Mouse (Mus musculus) left cerebral cortex, adult 11 months (tissue): ENCODE measurements at regions not wholly inside any gene's neighbourhood (a gene's known extent, or its start where the extent isn't known, plus 50 kb on each side); places are given as distances from the start of the nearest gene placed in this dataset.

Experiments used
- DNase-seq: peaks from one replicate; pipeline ENCODE4 v3.0.0; 2022; ENCODE audit warnings: low spot score

GRCm38 (mm10) chr4:25488479-25489069, 207.0 kb upstream of the Ufl1 start:
- DNase-seq: no peak

- no peak for DNase-seq
These were observed 202.0 kb upstream of the Ufl1 start for GRCm38 (mm10) chr4:25483621-25483933.

GRCm38 (mm10) chr4:25482933-25483620, 201.5 kb upstream of the Ufl1 start:
- DNase-seq: no peak

DNA sequence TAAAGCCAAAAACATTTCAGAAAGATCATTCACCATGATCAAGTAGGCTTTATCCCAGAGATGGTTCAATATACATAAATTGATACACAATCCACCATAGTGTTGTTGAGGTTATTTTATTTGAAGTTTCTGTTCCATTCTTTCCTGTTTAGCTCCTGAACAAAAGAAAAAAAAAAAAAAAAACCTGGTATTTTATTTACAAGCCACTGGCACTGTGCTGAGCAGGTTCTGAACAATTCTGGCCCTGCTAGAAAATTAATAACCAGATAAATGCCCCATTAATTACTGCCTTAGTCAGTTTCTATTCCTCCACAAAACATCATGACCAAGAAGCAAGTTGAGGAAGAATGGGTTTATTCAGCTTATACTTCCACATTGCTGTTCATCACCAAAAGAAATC, 191.4 kb upstream of the Ufl1 start:
- no peak for DNase-seq

- DNase-seq: no peak
These were observed 184.9 kb upstream of the Ufl1 start for GRCm38 (mm10) chr4:25466490-25466889.

DNA sequence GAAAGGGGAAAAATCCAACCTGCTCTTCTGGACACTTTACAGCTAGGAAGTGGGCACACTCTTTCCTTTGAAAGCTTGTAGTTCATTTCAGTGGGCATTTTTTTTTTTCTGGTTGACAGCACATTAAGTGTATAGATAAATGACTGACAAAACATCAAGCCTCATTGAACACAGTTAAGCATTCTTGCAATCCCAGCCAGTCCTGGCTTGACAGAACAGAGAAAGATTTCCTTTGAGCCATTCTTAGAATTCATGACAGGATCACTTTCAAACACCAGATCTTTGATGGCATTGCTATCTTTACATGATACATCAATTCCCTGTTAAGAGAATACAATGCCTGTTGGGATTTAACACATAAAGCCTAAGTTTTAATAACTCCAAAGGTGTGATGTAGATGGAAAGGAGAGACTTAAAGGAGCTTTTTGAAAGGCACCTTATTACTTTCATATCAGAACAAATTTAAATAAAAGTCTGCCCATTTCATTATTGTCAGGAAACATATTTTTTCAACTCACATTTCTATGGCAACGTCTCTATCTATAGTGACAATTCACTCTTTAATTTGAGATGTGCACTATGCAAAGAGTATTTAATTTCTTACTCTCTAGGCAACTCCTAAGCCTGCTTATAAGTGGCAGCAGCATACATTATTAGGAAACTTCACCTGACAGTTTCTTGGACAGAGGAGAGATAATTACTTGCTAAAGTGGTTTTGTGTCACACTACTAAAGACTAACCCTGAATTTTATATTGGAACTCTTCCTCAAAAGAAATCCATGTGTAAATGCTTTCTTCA, 183.4 kb upstream of the Ufl1 start:
- DNase-seq: no peak

DNA sequence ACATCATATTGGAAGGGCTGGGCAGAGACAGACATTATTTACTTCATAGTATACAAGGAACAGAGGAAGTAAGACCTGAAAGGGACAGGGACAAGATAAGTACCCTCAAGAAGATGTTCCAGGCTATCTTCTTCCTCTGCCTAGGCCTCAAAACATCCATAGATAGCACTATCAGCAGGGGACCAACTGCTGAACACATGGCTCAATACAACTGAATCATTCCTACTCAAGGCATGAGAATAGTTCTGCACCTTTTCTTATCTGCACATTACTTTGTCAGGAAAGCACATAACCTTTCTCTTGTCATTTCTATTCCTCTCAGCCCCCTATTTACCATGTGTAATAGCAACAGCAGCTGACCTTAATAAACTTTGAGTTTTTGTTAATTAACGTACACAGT, 182.4 kb upstream of the Ufl1 start:
- DNase-seq: no peak

DNA sequence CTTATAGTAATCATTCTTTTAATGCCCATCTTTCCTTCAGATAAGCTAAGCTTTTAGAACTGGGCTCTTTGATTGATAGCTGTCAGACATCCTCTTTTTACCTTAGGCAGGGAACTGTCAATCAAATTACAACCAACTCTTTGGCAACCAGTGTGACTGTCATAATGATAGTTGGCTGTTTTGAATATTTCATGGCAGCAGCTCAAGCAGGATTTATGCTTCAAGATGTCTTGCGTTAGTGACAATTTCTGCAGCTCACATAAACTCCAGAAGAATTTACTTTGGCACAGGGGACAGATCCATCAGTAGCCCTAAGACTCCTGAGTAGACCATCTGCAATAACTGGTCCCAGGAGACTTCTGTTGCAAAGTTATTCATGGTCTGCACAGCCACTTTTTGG, 178.5 kb upstream of the Ufl1 start:
- no peak for DNase-seq

DNA sequence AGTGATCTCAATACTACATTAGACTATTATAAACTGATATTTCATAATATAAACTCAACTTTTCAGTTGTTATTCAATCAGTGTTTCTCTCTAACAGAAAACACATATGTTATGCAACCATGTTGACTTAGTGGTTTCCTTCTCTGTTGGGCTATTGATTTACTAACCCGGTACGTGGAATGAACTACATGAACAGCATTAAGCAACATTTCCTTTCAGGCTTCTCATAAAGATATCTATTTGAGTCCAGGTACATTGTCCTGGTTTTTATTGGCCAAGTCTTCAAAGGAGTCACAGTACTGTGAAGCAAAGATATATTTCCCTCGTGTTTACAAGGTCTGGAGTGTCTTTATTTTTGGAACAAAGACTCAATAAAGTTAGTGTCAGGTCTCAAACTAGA, 173.1 kb upstream of the Ufl1 start:
- no peak for DNase-seq

- no peak for DNase-seq
These were observed 171.6 kb upstream of the Ufl1 start for GRCm38 (mm10) chr4:25453127-25453806.

DNA sequence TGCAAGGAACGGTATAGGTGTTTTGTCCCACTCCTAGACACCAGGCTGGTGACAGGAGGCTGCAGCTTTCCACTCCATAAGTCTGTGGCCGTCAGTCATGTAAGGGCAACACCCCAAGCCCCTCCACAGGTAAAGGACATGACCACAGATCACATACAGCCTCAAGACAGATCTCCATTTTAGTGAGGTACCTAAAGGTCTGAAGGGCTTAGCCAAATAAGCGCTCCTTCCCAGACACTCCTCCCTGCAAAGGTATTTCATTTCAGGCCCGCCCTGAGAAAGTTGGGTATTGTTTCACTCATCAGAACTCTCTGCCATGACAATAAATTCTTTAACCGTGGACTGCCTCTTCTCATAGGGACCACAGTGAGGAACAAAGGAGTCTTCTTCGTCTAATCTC, 170.2 kb upstream of the Ufl1 start:
- no peak for DNase-seq

DNA sequence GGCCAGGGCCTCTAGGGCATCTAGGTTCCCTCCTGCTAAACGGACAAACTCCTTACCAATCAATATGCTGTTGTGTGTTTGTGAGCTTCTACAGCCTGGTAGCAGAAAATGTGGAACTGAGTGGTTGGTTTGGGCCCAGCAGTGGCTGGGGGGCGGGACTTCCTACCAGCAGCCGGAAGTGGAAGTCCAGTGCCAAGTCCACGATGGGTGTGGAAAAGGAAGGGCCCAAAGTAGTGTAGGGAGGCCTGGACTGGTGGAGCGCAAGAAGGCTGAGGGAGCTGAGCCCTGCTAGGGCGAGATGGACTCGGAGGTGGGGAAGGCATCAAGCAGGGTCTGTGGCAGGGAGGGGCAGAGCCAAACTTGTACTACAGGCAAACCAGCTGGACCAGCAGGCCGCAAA, 150.6 kb upstream of the Ufl1 start:
- no peak for DNase-seq

DNA sequence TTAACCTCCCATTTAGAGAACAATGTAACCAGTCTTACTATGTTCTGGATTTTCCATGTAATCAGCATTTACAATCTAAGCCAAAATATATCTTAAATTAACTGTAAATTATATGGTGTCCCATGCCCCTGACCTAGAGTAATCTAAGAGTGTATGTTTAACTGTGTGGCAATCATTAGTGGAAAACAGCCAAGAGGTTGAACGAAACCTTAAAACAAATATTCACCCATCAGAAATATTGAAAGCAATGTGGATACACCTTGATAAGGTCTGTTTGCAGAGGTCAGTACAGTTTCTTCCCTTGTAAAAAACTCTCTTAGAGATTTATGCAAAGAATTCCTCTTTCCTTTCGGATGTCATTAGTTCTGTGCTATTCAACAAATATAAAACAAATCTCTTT, 134.7 kb upstream of the Ufl1 start:
- no peak for DNase-seq

DNA sequence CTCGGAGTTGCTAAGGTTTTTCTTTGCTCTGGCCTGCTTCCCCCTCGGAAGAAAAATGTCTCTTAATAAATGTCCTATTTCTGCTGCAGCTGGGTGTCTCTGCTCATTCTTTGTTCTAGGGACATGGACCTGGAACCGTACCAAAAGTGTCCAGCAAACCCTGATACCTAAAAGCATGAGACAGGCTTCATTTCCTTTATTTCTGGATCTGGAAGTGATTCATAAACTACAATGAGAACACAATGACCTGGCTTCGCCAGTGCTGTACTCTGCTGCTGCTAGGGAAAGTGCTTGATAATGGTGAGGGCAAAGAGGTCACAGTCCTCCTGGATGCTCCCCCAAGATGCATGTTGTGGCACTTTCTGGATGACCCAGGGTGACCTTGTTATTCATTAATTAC, 128.8 kb upstream of the Ufl1 start:
- DNase-seq: no peak

- DNase-seq: peak; percentile 64
These were observed 127.3 kb upstream of the Ufl1 start for GRCm38 (mm10) chr4:25408696-25409448.

GRCm38 (mm10) chr4:25407842-25408241, 126.2 kb upstream of the Ufl1 start:
- no peak for DNase-seq

DNA sequence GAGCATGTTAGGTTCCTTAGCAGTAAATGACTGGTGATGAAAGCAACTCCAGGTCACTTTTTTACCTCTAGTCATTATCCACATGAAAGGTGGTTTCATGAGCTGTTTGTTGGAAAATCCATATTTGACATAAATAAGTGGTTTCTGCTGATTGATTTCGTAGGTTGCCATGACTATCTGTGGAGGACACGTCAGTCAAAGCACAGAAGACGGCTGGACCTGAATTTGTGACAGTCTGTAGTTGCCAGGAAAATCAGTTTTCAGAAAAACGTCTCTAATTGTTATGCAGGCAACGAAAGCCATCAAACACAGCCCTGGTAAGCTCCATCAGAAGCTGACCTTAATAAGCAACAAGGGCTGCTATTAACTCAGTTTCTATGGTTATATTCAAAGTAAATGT, 107.9 kb upstream of the Ufl1 start:
- DNase-seq: no peak

GRCm38 (mm10) chr4:25372041-25372440, 90.4 kb upstream of the Ufl1 start:
- DNase-seq: no peak

DNA sequence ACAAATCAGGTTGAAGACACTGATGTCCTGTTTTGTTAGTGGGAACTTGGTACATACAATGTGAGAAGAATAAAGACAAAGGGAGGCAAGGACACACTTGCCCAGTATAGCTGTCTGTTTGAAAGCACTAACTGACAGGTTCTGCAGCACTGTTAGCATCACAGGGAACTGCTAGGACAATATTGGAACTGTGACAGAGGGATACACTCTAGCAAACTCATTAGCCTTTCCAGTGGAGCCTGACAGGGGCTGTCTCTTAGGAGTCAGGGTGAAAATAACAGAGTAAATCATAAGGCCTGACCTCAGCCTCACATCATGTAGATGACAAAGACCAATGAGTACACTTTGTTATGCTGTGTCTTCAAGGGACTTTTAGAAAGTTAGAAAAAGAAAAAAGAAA, 82.8 kb upstream of the Ufl1 start:
- no peak for DNase-seq

GRCm38 (mm10) chr4:25337638-25338037, 56.0 kb upstream of the Ufl1 start:
- DNase-seq: no peak
